Mouse (Mus musculus): ENCODE measurements around the gene BC080695. TPM values are rescaled to one million over a fixed set of nuclear protein-coding genes. Genes with fewer than 3 reads are reported as not detected.
"Not testable (repeated sequence)": the region's sequence is repeated elsewhere in the genome, so short reads cannot be mapped to it uniquely, and the experiment has no call there.

BC080695 gene
- polyA plus RNA-seq (2015; fragmentation: Nextera tagmentation; extraction: Ambion mirVana): not detected in 2 replicates

DNA sequence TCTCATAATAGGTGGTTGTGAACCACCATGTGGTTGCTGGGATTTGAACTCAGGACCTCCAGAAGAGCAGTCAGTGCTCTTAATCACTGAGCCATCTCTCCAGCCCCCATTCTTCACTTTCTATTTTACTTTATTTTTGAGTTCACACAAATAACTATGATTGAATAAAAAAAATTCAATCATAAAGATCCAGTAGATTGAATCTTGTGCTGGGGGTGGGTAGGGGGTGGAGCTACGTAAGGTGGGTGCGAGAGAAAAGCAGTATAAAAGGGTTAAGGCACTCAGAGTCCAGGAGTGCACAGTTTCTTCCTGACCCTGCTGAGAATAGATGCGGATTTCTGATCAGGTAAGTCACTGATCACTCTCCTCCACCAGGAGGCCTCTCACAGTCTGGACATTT is at the start of gene BC080695, which contains the start of gene Gm13057:
BC080695 (plus strand) TSS at position 301 of the 400 bp plus-strand sequence.
Gm13057 (plus strand) TSS at position 310 of the 400 bp plus-strand sequence.
- H3K36me3 ChIP-seq; H3K9me3 ChIP-seq; H3K27me3 ChIP-seq (replicated peaks); H3K4me3 ChIP-seq (replicated peaks); ATAC-seq; H3K4me2 ChIP-seq (replicated peaks); H3K27ac ChIP-seq; H3K4me1 ChIP-seq (replicated peaks); H3K9ac ChIP-seq: not testable (repeated sequence)
- WGBS: no CpG with 5 or more reads among the region's 3 CpGs

DNA sequence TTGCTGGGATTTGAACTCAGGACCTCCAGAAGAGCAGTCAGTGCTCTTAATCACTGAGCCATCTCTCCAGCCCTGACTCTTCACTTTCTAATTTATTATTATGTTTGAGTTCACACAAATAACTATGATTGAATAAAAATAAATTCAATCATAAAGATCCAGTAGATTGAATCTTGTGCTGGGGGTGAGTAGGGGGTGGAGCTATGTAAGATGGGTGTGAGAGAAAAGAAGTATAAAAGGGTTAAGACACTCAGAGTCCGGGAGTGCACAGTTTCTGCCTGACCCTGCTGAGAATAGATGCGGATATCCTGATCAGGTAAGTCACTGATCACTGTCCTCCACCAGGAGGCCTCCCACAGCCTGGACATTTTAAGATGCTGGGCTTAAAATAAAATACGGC is 40.5 kb upstream of the BC080695 start, which contains the start of gene Gm13043:
Gm13043 (plus strand) TSS at position 301 of the 400 bp plus-strand sequence.
- ATAC-seq: no peak
- Histone ChIP-seq H3K27ac (no peak within 1 kb of the TSS), H3K4me2 (replicated peaks) (no peak within 1 kb of the TSS), H3K9me3 (no peaks in the 10 kb centered on the region), H3K4me3 (replicated peaks) (no peak within 1 kb of the TSS), H3K36me3 (no peaks in the 10 kb centered on the region), H3K27me3 (replicated peaks) (no peaks in the 10 kb centered on the region), H3K9ac (no peak within 1 kb of the TSS), H3K4me1 (replicated peaks) (no peaks in the 10 kb centered on the region)
- 78% methylated on average over 3 of the region's 3 CpGs for WGBS

DNA sequence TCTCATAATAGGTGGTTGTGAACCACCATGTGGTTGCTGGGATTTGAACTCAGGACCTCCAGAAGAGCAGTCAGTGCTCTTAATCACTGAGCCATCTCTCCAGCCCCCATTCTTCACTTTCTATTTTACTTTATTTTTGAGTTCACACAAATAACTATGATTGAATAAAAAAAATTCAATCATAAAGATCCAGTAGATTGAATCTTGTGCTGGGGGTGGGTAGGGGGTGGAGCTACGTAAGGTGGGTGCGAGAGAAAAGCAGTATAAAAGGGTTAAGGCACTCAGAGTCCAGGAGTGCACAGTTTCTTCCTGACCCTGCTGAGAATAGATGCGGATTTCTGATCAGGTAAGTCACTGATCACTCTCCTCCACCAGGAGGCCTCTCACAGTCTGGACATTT is 15.8 kb upstream of the BC080695 start, which contains the start of gene Gm13040:
Gm13040 (plus strand) TSS at position 301 of the 400 bp plus-strand sequence.
- not testable (repeated sequence) for H3K27ac ChIP-seq; H3K9me3 ChIP-seq; ATAC-seq; H3K9ac ChIP-seq; H3K36me3 ChIP-seq; H3K4me3 ChIP-seq (replicated peaks); H3K27me3 ChIP-seq (replicated peaks); H3K4me1 ChIP-seq (replicated peaks); H3K4me2 ChIP-seq (replicated peaks)
- no CpG with 5 or more reads among the region's 3 CpGs for WGBS

DNA sequence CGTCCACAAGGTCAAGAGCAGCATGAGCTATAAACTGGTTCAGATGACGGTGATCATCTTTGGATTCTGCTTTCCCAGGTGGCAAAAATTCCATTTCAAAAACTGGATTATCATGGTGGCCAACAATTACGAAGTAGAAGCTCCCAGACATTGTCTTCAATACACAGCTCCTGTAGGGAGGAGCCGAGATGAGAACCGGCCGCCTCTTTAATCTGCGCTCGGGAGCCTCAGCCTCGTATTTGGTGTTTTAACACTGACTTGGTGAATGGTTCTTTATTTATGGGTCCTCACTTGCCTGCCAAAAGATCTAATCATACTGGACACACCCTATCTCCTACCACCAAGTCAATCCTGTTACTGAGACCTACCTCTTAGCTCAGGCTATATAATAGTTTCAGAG is 60.4 kb downstream of the BC080695 start:
- not testable (repeated sequence) for H3K4me3 ChIP-seq (replicated peaks); H3K27me3 ChIP-seq (replicated peaks); H3K36me3 ChIP-seq; H3K9me3 ChIP-seq; H3K9ac ChIP-seq; H3K4me1 ChIP-seq (replicated peaks); H3K27ac ChIP-seq; ATAC-seq; H3K4me2 ChIP-seq (replicated peaks)
- WGBS: 87% methylated on average over 9 of the region's 9 CpGs

DNA sequence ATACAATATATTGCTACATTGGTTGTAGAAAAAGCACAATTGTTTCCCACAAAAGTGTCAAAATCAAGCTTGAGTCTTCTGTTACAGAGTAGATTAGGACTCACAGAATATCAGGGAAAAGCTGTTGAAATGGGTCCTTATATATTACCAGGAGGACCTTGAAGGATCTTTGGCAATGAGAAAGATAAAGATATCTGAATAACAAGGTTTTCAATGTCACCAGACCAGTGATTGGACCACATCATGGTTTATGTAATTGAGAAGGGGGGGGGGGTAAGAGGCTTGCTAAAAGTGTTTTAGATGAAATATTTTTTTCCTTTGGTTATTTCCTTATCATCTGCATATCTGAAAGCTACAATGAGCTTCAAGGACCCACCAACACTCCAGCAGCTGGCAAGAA is 63.2 kb downstream of the BC080695 start, which contains the start of gene Gm13083:
Gm13083 (plus strand) TSS at position 301 of the 400 bp plus-strand sequence.
- not testable (repeated sequence) for H3K27ac ChIP-seq

DNA sequence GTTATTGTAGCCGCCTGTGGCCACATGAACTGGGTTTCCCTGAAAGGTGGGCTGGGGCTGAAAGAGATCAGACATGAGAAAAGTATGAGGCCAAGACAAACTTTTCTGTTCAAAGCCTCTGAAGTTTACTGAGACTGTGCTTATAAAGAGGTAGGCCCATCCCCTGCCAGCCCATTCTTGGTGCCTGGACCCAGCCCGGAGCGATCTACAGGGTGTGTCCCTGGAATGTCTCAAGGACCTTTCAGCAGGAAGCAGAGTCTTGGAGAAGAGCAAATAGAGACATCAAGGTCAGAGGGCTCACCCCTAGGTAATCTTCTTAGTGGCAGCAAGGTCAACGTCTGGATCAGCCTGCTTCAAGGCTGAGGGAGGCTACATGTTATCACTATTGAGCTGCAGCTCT is 66.6 kb downstream of the BC080695 start:
- not testable (repeated sequence) for H3K27ac ChIP-seq; H3K4me1 ChIP-seq (replicated peaks); H3K9ac ChIP-seq; ATAC-seq; H3K36me3 ChIP-seq; H3K27me3 ChIP-seq (replicated peaks); H3K4me3 ChIP-seq (replicated peaks); H3K4me2 ChIP-seq (replicated peaks); H3K9me3 ChIP-seq
- 74% methylated on average over 4 of the region's 4 CpGs for WGBS

More for the DNA sequence above, 63.2 kb downstream of the BC080695 start, which contains the start of gene Gm13083:
- H3K9me3 ChIP-seq; H3K9ac ChIP-seq; H3K27me3 ChIP-seq (replicated peaks); H3K36me3 ChIP-seq; ATAC-seq; H3K4me3 ChIP-seq (replicated peaks); H3K4me1 ChIP-seq (replicated peaks); H3K4me2 ChIP-seq (replicated peaks): not testable (repeated sequence)

Other genes with a start within 250 kb of the BC080695 start
- gene Lrrc38, start 201.9 kb upstream of the BC080695 start, polyA plus RNA-seq (2015; fragmentation: Nextera tagmentation; extraction: Ambion mirVana): 0.06 TPM in 1 of 2 replicates, not detected in the other
- not detected in 2 replicates for gene Pramel1, start 157.3 kb upstream of the BC080695 start, polyA plus RNA-seq (2015; fragmentation: Nextera tagmentation; extraction: Ambion mirVana)
- 13.2 and 15.1 TPM in 2 replicates for gene Pramef8, start 139.3 kb upstream of the BC080695 start, polyA plus RNA-seq (2015; fragmentation: Nextera tagmentation; extraction: Ambion mirVana)
- not detected in 2 replicates for gene Oog4, start 101.4 kb upstream of the BC080695 start, polyA plus RNA-seq (2015; fragmentation: Nextera tagmentation; extraction: Ambion mirVana)
- gene Gm13043, start 40.4 kb upstream of the BC080695 start, polyA plus RNA-seq (2015; fragmentation: Nextera tagmentation; extraction: Ambion mirVana): not detected in 2 replicates
- gene Gm13040, start 15.7 kb upstream of the BC080695 start, polyA plus RNA-seq (2015; fragmentation: Nextera tagmentation; extraction: Ambion mirVana): not detected in 2 replicates
- gene Gm13057, start within 50 bp of the BC080695 start, polyA plus RNA-seq (2015; fragmentation: Nextera tagmentation; extraction: Ambion mirVana): not detected in 2 replicates
- not detected in 2 replicates for gene Gm13083, start 63.3 kb downstream of the BC080695 start, polyA plus RNA-seq (2015; fragmentation: Nextera tagmentation; extraction: Ambion mirVana)
- gene Gm13088, start 105.5 kb downstream of the BC080695 start, polyA plus RNA-seq (2015; fragmentation: Nextera tagmentation; extraction: Ambion mirVana): not detected in 2 replicates
- gene Gm13089, start 151.0 kb downstream of the BC080695 start, polyA plus RNA-seq (2015; fragmentation: Nextera tagmentation; extraction: Ambion mirVana): not detected in 2 replicates
- not detected in 2 replicates for gene Gm13078, start 167.8 kb downstream of the BC080695 start, polyA plus RNA-seq (2015; fragmentation: Nextera tagmentation; extraction: Ambion mirVana)
- gene Gm13023, start 237.7 kb downstream of the BC080695 start, polyA plus RNA-seq (2015; fragmentation: Nextera tagmentation; extraction: Ambion mirVana): not detected in 2 replicates